Mouse (Mus musculus): ENCODE measurements around the gene Nr3c2.

The Nr3c2 gene

GRCm38 (mm10) chr8:77250094-77250493, 350.9 kb downstream of the Nr3c2 start:
- DNase-seq (ENCODE audit: extremely low spot score) = no peak

- no peak for DNase-seq (ENCODE audit: extremely low spot score)
Observed at GRCm38 (mm10) chr8:77251134-77251533, 351.9 kb downstream of the Nr3c2 start.

GRCm38 (mm10) chr8:77254466-77254865, 355.2 kb downstream of the Nr3c2 start:
- DNase-seq (ENCODE audit: extremely low spot score) = no peak

GRCm38 (mm10) chr8:77256450-77257084, 357.3 kb downstream of the Nr3c2 start:
- DNase-seq (ENCODE audit: extremely low spot score) = no peak

- no peak for DNase-seq (ENCODE audit: extremely low spot score)
Observed at GRCm38 (mm10) chr8:77257085-77257451, 357.8 kb downstream of the Nr3c2 start.

GRCm38 (mm10) chr8:77261215-77261614, 362.0 kb downstream of the Nr3c2 start:
- DNase-seq (ENCODE audit: extremely low spot score) = no peak

- no peak for DNase-seq (ENCODE audit: extremely low spot score)
Observed at GRCm38 (mm10) chr8:77262216-77263009, 363.2 kb downstream of the Nr3c2 start.

GRCm38 (mm10) chr8:77267941-77268405, 368.7 kb downstream of the Nr3c2 start:
- DNase-seq (ENCODE audit: extremely low spot score) = no peak

GRCm38 (mm10) chr8:77272136-77272535, 372.9 kb downstream of the Nr3c2 start:
- no peak for DNase-seq (ENCODE audit: extremely low spot score)

- no peak for DNase-seq (ENCODE audit: extremely low spot score)
Observed at GRCm38 (mm10) chr8:77275571-77275970, 376.3 kb downstream of the Nr3c2 start.

GRCm38 (mm10) chr8:77276827-77277226, 377.6 kb downstream of the Nr3c2 start:
- no peak for DNase-seq (ENCODE audit: extremely low spot score)

- no peak for DNase-seq (ENCODE audit: extremely low spot score)
Observed at GRCm38 (mm10) chr8:77278246-77278645, 379.0 kb downstream of the Nr3c2 start.

- no peak for DNase-seq (ENCODE audit: extremely low spot score)
Observed at GRCm38 (mm10) chr8:77279977-77280376, 380.7 kb downstream of the Nr3c2 start.

GRCm38 (mm10) chr8:77282605-77283236, 383.5 kb downstream of the Nr3c2 start:
- no peak for DNase-seq (ENCODE audit: extremely low spot score)

- no peak for DNase-seq (ENCODE audit: extremely low spot score)
Observed at GRCm38 (mm10) chr8:77284473-77284872, 385.2 kb downstream of the Nr3c2 start.

- no peak for DNase-seq (ENCODE audit: extremely low spot score)
Observed at GRCm38 (mm10) chr8:77288065-77288464, 388.8 kb downstream of the Nr3c2 start.

GRCm38 (mm10) chr8:77288492-77288891, 389.2 kb downstream of the Nr3c2 start:
- no peak for DNase-seq (ENCODE audit: extremely low spot score)

GRCm38 (mm10) chr8:77292120-77292519, 392.9 kb downstream of the Nr3c2 start:
- DNase-seq (ENCODE audit: extremely low spot score) = no peak

- no peak for DNase-seq (ENCODE audit: extremely low spot score)
Observed at GRCm38 (mm10) chr8:77292649-77293048, 393.4 kb downstream of the Nr3c2 start.

- no peak for DNase-seq (ENCODE audit: extremely low spot score)
Observed at GRCm38 (mm10) chr8:77294599-77294998, 395.4 kb downstream of the Nr3c2 start.

All from embryo, embryonic 9.5 days (tissue).